Mouse (Mus musculus) limb, embryonic 13.5 days (tissue): ENCODE data around the gene Paf1. TPM values are rescaled to one million over a fixed set of nuclear protein-coding genes. Genes with fewer than 3 reads are reported as not detected.

ENCODE experiments used
- ATAC-seq: fragments of 200-750 bp; cut with Nextera tagmentation; 2 replicates; pipeline ENCODE4 v1.8.0; 2017; ENCODE audit warnings: low read depth, moderate number of reproducible peaks, moderate TSS enrichment; ENCODE audit not compliant: low FRiP score
- H3K27ac ChIP-seq: fragments of 300-500 bp; sonication (generic); 2 replicates; pipeline ENCODE4 v1.5.1; 2015; ENCODE audit warnings: inconsistent platforms, mild to moderate bottlenecking, moderate library complexity
- H3K27me3 ChIP-seq: fragments of 300-500 bp; sonication (generic); 2 replicates; pipeline ENCODE4 v1.6.1; 2015; ENCODE audit warnings: mild to moderate bottlenecking, inconsistent platforms
- H3K36me3 ChIP-seq: fragments of 300-500 bp; sonication (generic); 2 replicates; pipeline ENCODE4 v1.6.1; 2015; ENCODE audit warnings: inconsistent platforms, mild to moderate bottlenecking, moderate library complexity
- H3K4me1 ChIP-seq: fragments of 300-500 bp; sonication (generic); 2 replicates; pipeline ENCODE4 v1.6.1; 2015; ENCODE audit warnings: inconsistent platforms
- H3K4me2 ChIP-seq: fragments of 300-500 bp; sonication (generic); replicated peaks from 2 replicates; pipeline ENCODE4 v1.6.1; 2015; ENCODE audit warnings: inconsistent platforms, mild to moderate bottlenecking, moderate library complexity
- H3K4me3 ChIP-seq: fragments of 300-500 bp; sonication (generic); 2 replicates; pipeline ENCODE4 v1.5.1; 2015; ENCODE audit warnings: moderate library complexity, mild to moderate bottlenecking, inconsistent platforms
- H3K9ac ChIP-seq: fragments of 300-500 bp; sonication (generic); 2 replicates; pipeline ENCODE4 v1.6.1; 2015; ENCODE audit warnings: mild to moderate bottlenecking, inconsistent platforms
- H3K9me3 ChIP-seq: fragments of 300-500 bp; sonication (generic); 2 replicates; pipeline ENCODE4 v1.6.1; 2016; ENCODE audit warnings: inconsistent platforms
- WGBS: fragments of 180-500 bp; shearing (Covaris S2); methylation state at CpG from one replicate; pipeline ENCODE4 v1.1.7; 2015; 5-methylcytosine and 5-hydroxymethylcytosine counted together
- polyA plus RNA-seq: library from polyadenylated mRNA; unstranded; fragments of >200 nt; fragmentation: Nextera tagmentation; extraction: Ambion mirVana; gene quantifications from 2 replicates; pipeline ENCODE4 v1.2.1, GENCODE M21; 2015

The Paf1 gene
- 77.9 and 89.5 TPM in 2 replicates for polyA plus RNA-seq

- H3K4me3 ChIP-seq: peak within 1 kb of the TSS; percentile 93
- no peaks in the 10 kb centered on the region for H3K27me3 ChIP-seq
- H3K4me1 ChIP-seq: peaks cover 17% of the 10 kb centered on the region
- peak within 1 kb of the TSS; percentile 76 for H3K27ac ChIP-seq
- H3K9me3 ChIP-seq: no peaks in the 10 kb centered on the region
- H3K36me3 ChIP-seq: peaks cover 61% of the 10 kb centered on the region
- H3K4me2 ChIP-seq: peak within 1 kb of the TSS; percentile 96
- under 1% methylated on average over 58 of the region's 58 CpGs for WGBS
- H3K9ac ChIP-seq: peak within 1 kb of the TSS; percentile 92
- peak; percentile 99 for ATAC-seq
Observed at GRCm38 (mm10) chr7:28392429-28393271, at the start of gene Paf1, which contains the start of gene Med29. TSS of gene Paf1 (plus strand) at chr7:28392951. TSS of gene Med29 (minus strand) at chr7:28392708.

GRCm38 (mm10) chr7:28344637-28345036 lies 48.1 kb upstream of the Paf1 start:
- ATAC-seq: peak; percentile 34; the same call in 1 of the 2 replicates
- 4% methylated on average over 4 of the region's 4 CpGs for WGBS
- Histone ChIP-seq H3K4me3 (no peak overlapping the region), H3K4me1 (peaks cover 24% of the 10 kb centered on the region), H3K9me3 (no peaks in the 10 kb centered on the region), H3K27ac (no peak overlapping the region), H3K9ac (no peak overlapping the region), H3K4me2 (peak overlapping the region; percentile 14; the same call in 1 of the 2 replicates), H3K36me3 (no peaks in the 10 kb centered on the region), H3K27me3 (no peaks in the 10 kb centered on the region)

- no peaks in the 10 kb centered on the region for H3K27me3 ChIP-seq
- no peak overlapping the region for H3K4me2 ChIP-seq
- no peak overlapping the region for H3K4me3 ChIP-seq
- no peak overlapping the region for H3K27ac ChIP-seq
- no peak for ATAC-seq
- H3K4me1 ChIP-seq: peaks cover 27% of the 10 kb centered on the region
- H3K36me3 ChIP-seq: peaks cover 12% of the 10 kb centered on the region
- 70% methylated on average over 3 of the region's 3 CpGs for WGBS
- H3K9ac ChIP-seq: no peak overlapping the region
- no peaks in the 10 kb centered on the region for H3K9me3 ChIP-seq
Observed at GRCm38 (mm10) chr7:28347746-28348145, 45.0 kb upstream of the Paf1 start.

- no peaks in the 10 kb centered on the region for H3K9me3 ChIP-seq
- H3K4me2 ChIP-seq: no peak overlapping the region
- H3K4me3 ChIP-seq: no peak overlapping the region
- no peak for ATAC-seq
- H3K27ac ChIP-seq: no peak overlapping the region
- WGBS: 80% methylated on average over 7 of the region's 7 CpGs
- peaks cover 20% of the 10 kb centered on the region for H3K36me3 ChIP-seq
- H3K4me1 ChIP-seq: peaks cover 27% of the 10 kb centered on the region
- no peaks in the 10 kb centered on the region for H3K27me3 ChIP-seq
- H3K9ac ChIP-seq: no peak overlapping the region
Observed at GRCm38 (mm10) chr7:28348601-28349000, 44.1 kb upstream of the Paf1 start.

- WGBS: under 1% methylated on average over 48 of the region's 50 CpGs
- Histone ChIP-seq H3K9me3 (no peaks in the 10 kb centered on the region), H3K4me1 (peaks cover 24% of the 10 kb centered on the region), H3K4me3 (peak within 1 kb of the TSS; percentile 92), H3K27ac (peak within 1 kb of the TSS; percentile 96), H3K9ac (peak within 1 kb of the TSS; percentile 99), H3K4me2 (peak within 1 kb of the TSS; percentile 80), H3K27me3 (no peaks in the 10 kb centered on the region), H3K36me3 (peaks cover 36% of the 10 kb centered on the region)
- ATAC-seq: peak; percentile 95
Observed at GRCm38 (mm10) chr7:28350155-28350883, 42.4 kb upstream of the Paf1 start, which contains the start of gene Rps16. TSS of gene Rps16 (plus strand) at chr7:28350652.

- WGBS: 42% methylated on average over 4 of the region's 4 CpGs
- Histone ChIP-seq H3K4me1 (peaks cover 26% of the 10 kb centered on the region), H3K27ac (no peak overlapping the region), H3K27me3 (no peaks in the 10 kb centered on the region), H3K4me3 (peak overlapping the region; percentile 92), H3K4me2 (peak overlapping the region; percentile 80), H3K36me3 (peaks cover 38% of the 10 kb centered on the region), H3K9ac (peak overlapping the region; percentile 99), H3K9me3 (no peaks in the 10 kb centered on the region)
- ATAC-seq: no peak
Observed at GRCm38 (mm10) chr7:28351676-28352191, 41.0 kb upstream of the Paf1 start.

GRCm38 (mm10) chr7:28353267-28353666 lies 39.5 kb upstream of the Paf1 start:
- Histone ChIP-seq H3K36me3 (peaks cover 42% of the 10 kb centered on the region), H3K27ac (no peak overlapping the region), H3K9ac (no peak overlapping the region), H3K4me2 (no peak overlapping the region), H3K9me3 (no peaks in the 10 kb centered on the region), H3K4me3 (no peak overlapping the region; the same call in 1 of the 2 replicates), H3K4me1 (peaks cover 42% of the 10 kb centered on the region), H3K27me3 (no peaks in the 10 kb centered on the region)
- 83% methylated on average over 2 of the region's 2 CpGs for WGBS
- ATAC-seq: no peak

GRCm38 (mm10) chr7:28354113-28354581 lies 38.6 kb upstream of the Paf1 start:
- H3K27me3 ChIP-seq: no peaks in the 10 kb centered on the region
- peaks cover 44% of the 10 kb centered on the region for H3K4me1 ChIP-seq
- H3K9me3 ChIP-seq: no peaks in the 10 kb centered on the region
- H3K9ac ChIP-seq: no peak overlapping the region
- no peak for ATAC-seq
- WGBS: 86% methylated on average over 3 of the region's 3 CpGs
- H3K4me3 ChIP-seq: no peak overlapping the region
- H3K36me3 ChIP-seq: peaks cover 51% of the 10 kb centered on the region
- no peak overlapping the region for H3K27ac ChIP-seq
- H3K4me2 ChIP-seq: no peak overlapping the region

GRCm38 (mm10) chr7:28354596-28354995 lies 38.2 kb upstream of the Paf1 start:
- no peak for ATAC-seq
- Histone ChIP-seq H3K4me2 (no peak overlapping the region), H3K27ac (no peak overlapping the region), H3K9me3 (no peaks in the 10 kb centered on the region), H3K36me3 (peaks cover 55% of the 10 kb centered on the region), H3K27me3 (no peaks in the 10 kb centered on the region), H3K4me1 (peaks cover 39% of the 10 kb centered on the region), H3K4me3 (no peak overlapping the region), H3K9ac (no peak overlapping the region)
- 94% methylated on average over 3 of the region's 3 CpGs for WGBS

GRCm38 (mm10) chr7:28355221-28355620 lies 37.5 kb upstream of the Paf1 start:
- no peak for ATAC-seq
- 87% methylated on average over 3 of the region's 3 CpGs for WGBS
- Histone ChIP-seq H3K36me3 (peaks cover 61% of the 10 kb centered on the region), H3K4me1 (peaks cover 35% of the 10 kb centered on the region), H3K27me3 (no peaks in the 10 kb centered on the region), H3K9me3 (no peaks in the 10 kb centered on the region), H3K9ac (no peak overlapping the region), H3K4me2 (no peak overlapping the region), H3K4me3 (no peak overlapping the region), H3K27ac (no peak overlapping the region)

- peaks cover 27% of the 10 kb centered on the region for H3K4me1 ChIP-seq
- H3K27me3 ChIP-seq: no peaks in the 10 kb centered on the region
- peak; percentile 44 for ATAC-seq
- peaks cover 75% of the 10 kb centered on the region for H3K36me3 ChIP-seq
- 0 out of 2 replicates have a peak overlapping the region, but pooled peaks have one; percentile 4 for H3K9ac ChIP-seq
- WGBS: 1% methylated on average over 5 of the region's 5 CpGs
- no peaks in the 10 kb centered on the region for H3K9me3 ChIP-seq
- H3K27ac ChIP-seq: peak overlapping the region; percentile 81
- no peak overlapping the region for H3K4me2 ChIP-seq
- no peak overlapping the region for H3K4me3 ChIP-seq
Observed at GRCm38 (mm10) chr7:28356981-28357380, 35.8 kb upstream of the Paf1 start.

- H3K9ac ChIP-seq: peak overlapping the region; percentile 25; the same call in 1 of the 2 replicates
- 4% methylated on average over 5 of the region's 5 CpGs for WGBS
- no peak for ATAC-seq
- H3K27ac ChIP-seq: peak overlapping the region; percentile 81
- H3K9me3 ChIP-seq: no peaks in the 10 kb centered on the region
- H3K36me3 ChIP-seq: peaks cover 75% of the 10 kb centered on the region
- no peaks in the 10 kb centered on the region for H3K27me3 ChIP-seq
- H3K4me1 ChIP-seq: peaks cover 24% of the 10 kb centered on the region
- H3K4me3 ChIP-seq: no peak overlapping the region
- H3K4me2 ChIP-seq: no peak overlapping the region
Observed at GRCm38 (mm10) chr7:28357984-28358383, 34.8 kb upstream of the Paf1 start.
